Mouse (Mus musculus): ENCODE results near the gene Cnih4.

Cnih4 gene

DNA sequence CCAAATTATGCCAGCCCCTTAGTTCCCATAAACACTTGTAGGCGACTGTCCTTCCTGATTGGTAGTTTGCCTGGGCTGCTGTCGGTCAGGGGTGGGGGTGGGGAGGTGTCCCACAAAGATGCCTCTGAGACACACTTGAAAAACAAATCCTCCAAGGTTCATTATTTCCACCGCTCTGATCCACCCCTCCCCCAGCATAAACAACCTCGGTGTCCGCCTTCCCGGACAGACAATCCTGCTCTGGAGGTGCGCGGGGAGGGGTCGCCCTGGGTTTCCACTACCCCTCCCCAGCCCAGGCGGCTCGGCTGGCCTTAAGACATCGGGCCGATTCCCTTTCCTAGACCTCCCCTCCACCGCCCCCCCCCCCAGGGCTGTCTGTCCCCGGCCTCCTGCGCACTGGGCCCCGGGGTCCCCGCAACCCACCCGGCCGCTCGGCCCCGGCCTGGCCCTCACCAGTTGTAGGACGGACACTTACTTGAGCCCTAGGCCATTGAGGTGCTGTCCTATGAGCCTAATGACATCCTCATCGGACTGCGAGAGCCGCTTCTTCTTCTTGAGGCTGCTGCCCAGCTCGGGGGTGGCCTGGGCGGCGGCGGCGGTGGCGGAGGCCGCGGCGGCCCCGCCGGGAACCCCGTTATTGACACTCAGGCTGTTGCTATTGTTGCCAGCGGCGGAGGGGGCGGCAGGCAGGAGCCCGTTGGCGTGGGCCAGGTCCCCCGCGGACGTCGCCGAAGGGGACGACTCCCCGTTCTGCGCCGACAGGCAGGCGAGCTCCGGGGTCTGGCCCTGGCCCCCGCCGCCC is 66.3 kb downstream of the Cnih4 start:
- peak; percentile 58 for DNase-seq (ENCODE audit: extremely low spot score, low spot score)

GRCm38 (mm10) chr1:181211403-181211919 is 67.0 kb downstream of the Cnih4 start:
- DNase-seq (ENCODE audit: extremely low spot score, low spot score) = no peak

DNA sequence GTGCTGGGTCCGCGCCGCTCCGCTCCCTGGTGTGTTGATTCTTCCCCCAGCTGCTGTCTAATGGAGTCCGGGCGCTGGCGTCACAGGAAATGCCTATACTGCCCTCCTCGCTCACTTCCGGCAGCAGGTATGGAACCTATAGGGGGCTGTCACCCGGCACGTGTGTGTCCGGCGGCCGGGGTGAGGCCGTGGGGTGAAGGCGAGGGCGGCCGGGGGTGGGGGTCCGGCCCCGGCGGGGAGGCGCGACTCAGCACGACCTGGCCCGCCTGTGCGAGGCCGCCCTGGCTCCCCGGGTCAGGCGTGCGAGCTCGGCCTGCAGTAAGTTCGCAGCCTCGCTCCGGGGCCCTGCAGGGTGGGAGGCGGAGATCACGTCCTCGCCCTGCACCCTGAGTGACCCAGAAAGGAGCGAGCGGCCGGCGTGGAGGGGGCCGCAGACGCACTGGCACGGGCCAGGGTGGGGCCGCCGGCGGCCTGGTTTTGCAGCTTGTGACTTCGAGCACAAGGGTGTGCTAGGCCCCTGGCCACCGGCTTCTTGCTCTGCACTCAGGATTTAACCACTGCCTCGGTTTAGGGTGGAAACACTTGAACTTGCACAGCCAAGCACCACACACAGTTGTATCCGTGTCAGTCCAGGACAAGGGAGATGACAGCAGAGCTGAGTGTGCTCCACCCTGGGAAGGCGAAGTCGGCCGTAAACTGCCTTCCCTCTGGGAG is 67.6 kb downstream of the Cnih4 start, which contains the start of gene Wdr26:
Gene Wdr26 (minus strand): TSS at position 82 of the 714 bp plus-strand sequence.
- DNase-seq (ENCODE audit: extremely low spot score, low spot score) = peak; percentile 92

- no peak for DNase-seq (ENCODE audit: extremely low spot score, low spot score)
These were observed 70.0 kb downstream of the Cnih4 start for GRCm38 (mm10) chr1:181214296-181215035.

DNA sequence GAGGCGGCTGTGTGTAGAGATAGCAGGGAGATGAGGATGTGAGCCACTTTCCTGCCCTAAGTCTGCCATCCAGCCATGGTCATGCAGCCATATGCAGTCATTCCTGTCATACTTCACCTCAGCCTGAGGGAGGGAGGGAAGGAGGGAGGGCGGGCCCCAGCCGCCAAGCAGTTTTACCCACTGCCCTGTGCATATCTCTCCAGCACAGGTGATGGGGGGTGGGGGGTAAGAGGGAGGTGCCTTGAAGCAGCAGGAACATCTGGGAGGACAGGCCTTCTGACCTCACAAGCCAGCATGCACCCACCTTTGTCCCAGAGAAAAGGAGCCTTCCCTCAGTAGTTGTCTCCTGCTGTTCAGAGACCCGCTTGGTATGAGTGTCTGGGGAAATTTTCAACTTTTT is 71.8 kb downstream of the Cnih4 start:
- no peak for DNase-seq (ENCODE audit: extremely low spot score, low spot score)
